Mouse (Mus musculus) embryonic fibroblast, embryonic 13.5 days (primary cell): Measurements from ENCODE around the gene Fam196b.

Source experiments
- CTCF ChIP-seq: IDR thresholded peaks from 2 replicates; pipeline ENCODE4 v1.5.1; 2011; ENCODE audit warnings: mild to moderate bottlenecking, control low read depth, low read length, moderate library complexity, borderline replicate concordance; ENCODE audit not compliant: insufficient read depth
- POLR2A ChIP-seq: IDR thresholded peaks from 2 replicates; pipeline ENCODE4 v1.6.1; 2011; ENCODE audit warnings: low read depth, mild to moderate bottlenecking, control low read depth, low read length, moderate library complexity

- TF ChIP-seq POLR2A (no peak), CTCF (no peak)
Observed at GRCm38 (mm10) chr11:34468571-34468970, 153.9 kb downstream of the Fam196b start.
